Mouse (Mus musculus) brown adipose tissue, adult 24 weeks (tissue): ENCODE measurements around the gene Dscaml1. TPM values are rescaled to one million over a fixed set of nuclear protein-coding genes. Genes with fewer than 3 reads are reported as not detected.
"Not testable (repeated sequence)": the region's sequence is repeated elsewhere in the genome, so short reads cannot be mapped to it uniquely, and the experiment has no call there.

Experiments used
- H3K27ac ChIP-seq: fragments of 200-500 bp; replicated peaks from 2 replicates; pipeline ENCODE4 v1.5.1; 2012; ENCODE audit warnings: low read depth, mild to moderate bottlenecking, low read length
- H3K4me1 ChIP-seq: fragments of 200-500 bp; 2 replicates; pipeline ENCODE4 v1.6.1; 2012; ENCODE audit warnings: low read length, mixed read lengths; ENCODE audit not compliant: control insufficient read depth, insufficient read depth, insufficient read length
- H3K4me3 ChIP-seq: fragments of 200-500 bp; 2 replicates; pipeline ENCODE4 v1.5.1; 2012; ENCODE audit warnings: low read depth, mild to moderate bottlenecking, low read length, moderate library complexity; ENCODE audit not compliant: insufficient read depth
- polyA plus RNA-seq: library from polyadenylated mRNA; stranded (reverse); fragments of >200 nt; gene quantifications from 2 replicates; pipeline ENCODE4 v1.2.4, GENCODE M21; 2012; ENCODE audit not compliant: missing spikeins, insufficient read depth, insufficient read length

The Dscaml1 gene
- polyA plus RNA-seq, 1 experiment = not detected

DNA sequence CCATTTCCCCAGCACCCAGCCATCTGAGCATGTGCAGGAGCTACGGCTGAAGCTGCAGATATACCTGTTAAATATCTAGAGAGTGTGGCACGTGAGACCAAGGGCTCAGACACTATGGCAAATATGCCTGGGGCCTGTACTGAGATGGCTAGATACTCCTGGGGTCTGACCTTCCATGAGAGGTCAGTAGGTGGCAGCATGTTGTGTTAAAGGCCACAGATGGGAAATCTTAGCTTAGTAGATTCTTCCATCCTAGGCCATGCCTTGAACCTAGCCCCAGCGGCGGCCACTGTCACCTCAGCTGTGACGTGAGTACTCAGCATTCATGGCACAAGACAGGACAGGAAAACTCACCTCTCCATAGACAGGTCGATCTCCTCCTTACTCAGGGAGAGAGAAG lies 347.7 kb downstream of the Dscaml1 start:
- no peak overlapping the region for H3K4me3 ChIP-seq
- no peaks in the 10 kb centered on the region for H3K4me1 ChIP-seq
- H3K27ac ChIP-seq = no peak overlapping the region

DNA sequence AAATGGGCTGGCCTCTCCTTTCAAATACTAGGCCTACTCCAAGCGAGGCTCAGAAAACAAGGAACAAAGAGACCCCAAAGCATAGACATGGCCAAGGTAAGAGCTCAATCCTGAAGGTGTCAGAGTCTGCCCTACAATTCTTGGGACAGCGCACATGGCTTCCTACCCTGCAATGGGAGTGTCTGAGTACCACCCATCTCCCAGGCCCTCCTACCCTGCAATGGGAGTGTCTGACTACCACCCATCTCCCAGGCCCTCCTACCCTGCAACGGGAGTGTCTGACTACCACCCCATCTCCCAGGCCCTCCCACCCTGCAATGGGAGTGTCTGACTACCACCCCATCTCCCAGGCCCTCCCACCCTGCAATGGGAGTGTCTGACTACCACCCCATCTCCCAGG lies 349.7 kb downstream of the Dscaml1 start:
- not testable (repeated sequence) for H3K27ac ChIP-seq, H3K4me3 ChIP-seq, H3K4me1 ChIP-seq

GRCm38 (mm10) chr9:45779201-45779600 lies 352.8 kb downstream of the Dscaml1 start:
- Histone ChIP-seq H3K4me1 (no peaks in the 10 kb centered on the region), H3K27ac (no peak overlapping the region), H3K4me3 (no peak overlapping the region)

GRCm38 (mm10) chr9:45783249-45784069 lies 357.0 kb downstream of the Dscaml1 start:
- Histone ChIP-seq H3K4me1 (no peaks in the 10 kb centered on the region), H3K27ac (no peak overlapping the region), H3K4me3 (no peak overlapping the region)

- no peak overlapping the region for H3K4me3 ChIP-seq
- no peak overlapping the region for H3K27ac ChIP-seq
- H3K4me1 ChIP-seq = no peaks in the 10 kb centered on the region
Measured at GRCm38 (mm10) chr9:45787071-45787470, 360.6 kb downstream of the Dscaml1 start.

DNA sequence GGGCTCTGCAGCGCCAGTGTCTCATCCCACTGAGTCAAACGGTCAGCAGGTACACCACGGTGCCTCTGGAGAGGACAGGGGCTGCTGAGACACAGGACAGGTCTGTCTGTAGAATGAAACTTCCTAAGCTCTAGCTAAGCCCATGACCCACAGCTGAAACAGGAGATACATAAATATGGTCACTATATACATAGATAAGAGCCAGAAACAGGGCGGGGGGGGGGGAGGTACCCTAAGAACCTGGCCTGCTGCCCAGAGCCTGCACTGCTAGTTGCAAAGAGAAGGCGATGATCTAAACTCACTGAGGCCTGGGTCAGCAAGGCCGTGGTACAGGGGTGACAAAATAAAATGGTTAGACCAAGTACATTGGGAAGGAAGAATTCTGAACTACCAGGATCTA lies 361.1 kb downstream of the Dscaml1 start:
- Histone ChIP-seq H3K4me1 (no peaks in the 10 kb centered on the region), H3K4me3 (no peak overlapping the region)

GRCm38 (mm10) chr9:45788405-45788804 lies 362.0 kb downstream of the Dscaml1 start:
- no peak overlapping the region for H3K4me3 ChIP-seq
- H3K27ac ChIP-seq = no peak overlapping the region
- H3K4me1 ChIP-seq = no peaks in the 10 kb centered on the region

More for the DNA sequence above, 361.1 kb downstream of the Dscaml1 start:
- H3K27ac ChIP-seq = no peak overlapping the region

DNA sequence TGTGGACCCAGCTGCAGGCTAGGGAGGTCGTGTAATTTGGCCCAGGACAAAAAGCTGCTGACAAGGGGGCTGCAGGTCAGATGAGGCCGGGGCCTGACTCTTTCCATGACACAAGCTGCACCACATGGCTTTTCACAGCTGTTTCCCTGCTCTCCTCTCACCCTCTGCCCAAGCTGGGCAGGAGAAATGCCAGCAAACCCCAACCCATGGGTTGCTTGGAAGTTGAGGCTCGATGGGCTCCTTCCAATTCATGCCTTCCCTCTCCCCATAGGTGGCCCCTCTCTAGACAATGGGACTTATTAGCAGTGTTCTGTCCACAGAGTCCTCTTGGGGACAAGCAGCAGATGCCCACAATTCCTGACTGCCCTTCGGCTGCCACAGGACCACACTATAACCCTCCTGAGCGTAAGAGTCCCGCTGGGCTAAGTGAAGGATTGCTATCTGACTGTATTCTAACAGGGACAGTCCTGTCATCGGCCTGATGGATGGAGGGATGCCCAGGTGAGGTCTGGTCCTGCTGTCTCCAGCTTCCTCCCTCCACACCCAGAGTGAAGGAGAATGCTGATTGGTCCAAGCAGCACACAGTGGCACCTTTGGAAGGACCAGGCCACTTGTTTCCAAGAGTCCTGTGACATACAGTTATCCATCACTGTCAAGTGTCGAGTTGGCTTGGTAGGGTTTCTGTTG lies 365.2 kb downstream of the Dscaml1 start:
- no peak overlapping the region for H3K4me3 ChIP-seq

DNA sequence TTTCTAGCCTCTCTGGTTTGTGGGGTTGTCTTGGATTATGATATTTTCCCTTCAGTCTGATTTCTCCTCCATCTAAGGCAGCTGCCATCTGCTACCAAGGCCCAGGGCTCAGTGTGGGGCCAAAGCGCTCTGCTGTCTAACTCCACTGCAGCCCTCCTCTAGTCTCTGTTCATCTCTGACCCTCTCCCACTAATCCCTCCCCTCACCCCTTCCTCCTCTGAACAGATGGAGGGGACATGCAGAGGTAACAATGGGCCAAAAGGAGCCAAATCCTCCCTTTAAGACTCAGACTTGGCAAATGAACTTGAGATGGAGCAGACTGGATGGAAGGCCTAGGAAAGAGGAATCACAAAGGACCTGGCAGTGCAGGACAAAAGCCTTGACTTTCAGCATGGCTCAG lies 365.8 kb downstream of the Dscaml1 start:
- no peak overlapping the region for H3K4me3 ChIP-seq
- no peaks in the 10 kb centered on the region for H3K4me1 ChIP-seq
- H3K27ac ChIP-seq = no peak overlapping the region

More for the DNA sequence above, 365.2 kb downstream of the Dscaml1 start:
- Histone ChIP-seq H3K4me1 (no peaks in the 10 kb centered on the region), H3K27ac (no peak overlapping the region)

GRCm38 (mm10) chr9:45793697-45794096 lies 367.3 kb downstream of the Dscaml1 start:
- Histone ChIP-seq H3K27ac (no peak overlapping the region), H3K4me3 (no peak overlapping the region), H3K4me1 (no peaks in the 10 kb centered on the region)

DNA sequence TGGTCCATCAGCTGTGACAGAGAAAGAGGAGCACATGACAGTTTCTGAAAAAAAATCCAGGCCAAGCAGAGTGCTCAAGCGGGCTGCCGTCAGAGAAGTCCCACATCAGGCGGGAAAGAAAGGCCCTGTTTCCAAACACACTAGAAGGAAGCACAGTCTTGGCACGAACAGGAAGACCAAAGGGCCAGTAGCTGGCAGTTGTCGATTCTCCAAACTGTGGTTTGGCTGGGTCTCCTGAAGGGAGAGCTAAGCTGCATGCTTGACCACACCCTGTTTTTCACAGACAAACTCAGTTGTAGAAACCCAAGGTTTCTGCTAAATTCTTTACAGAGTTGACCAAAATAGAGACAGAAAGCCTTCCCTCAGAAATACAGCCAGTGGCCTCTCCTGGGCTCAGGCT lies 369.3 kb downstream of the Dscaml1 start:
- Histone ChIP-seq H3K4me1 (no peaks in the 10 kb centered on the region), H3K27ac (no peak overlapping the region), H3K4me3 (no peak overlapping the region)

DNA sequence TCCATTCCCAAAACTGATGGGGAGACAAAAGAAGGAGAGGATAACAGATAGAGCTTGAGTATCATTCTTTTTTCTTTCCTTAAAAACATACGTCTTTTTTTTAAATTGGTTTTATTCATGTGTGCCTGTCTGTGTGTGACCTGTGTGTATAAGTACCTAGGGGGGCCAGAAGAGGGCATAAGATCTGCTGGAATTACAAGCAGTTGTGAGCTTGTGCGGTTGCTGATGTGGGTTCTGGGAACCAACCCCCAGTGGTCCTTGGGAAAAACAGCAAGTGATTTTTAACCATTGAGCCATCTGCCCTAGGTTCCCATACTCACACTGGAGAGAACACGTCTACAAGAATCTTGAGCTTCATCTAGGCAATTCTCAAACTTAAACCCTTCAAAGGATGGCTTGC lies 370.8 kb downstream of the Dscaml1 start:
- Histone ChIP-seq H3K4me1 (no peaks in the 10 kb centered on the region), H3K27ac (no peak overlapping the region), H3K4me3 (no peak overlapping the region)

DNA sequence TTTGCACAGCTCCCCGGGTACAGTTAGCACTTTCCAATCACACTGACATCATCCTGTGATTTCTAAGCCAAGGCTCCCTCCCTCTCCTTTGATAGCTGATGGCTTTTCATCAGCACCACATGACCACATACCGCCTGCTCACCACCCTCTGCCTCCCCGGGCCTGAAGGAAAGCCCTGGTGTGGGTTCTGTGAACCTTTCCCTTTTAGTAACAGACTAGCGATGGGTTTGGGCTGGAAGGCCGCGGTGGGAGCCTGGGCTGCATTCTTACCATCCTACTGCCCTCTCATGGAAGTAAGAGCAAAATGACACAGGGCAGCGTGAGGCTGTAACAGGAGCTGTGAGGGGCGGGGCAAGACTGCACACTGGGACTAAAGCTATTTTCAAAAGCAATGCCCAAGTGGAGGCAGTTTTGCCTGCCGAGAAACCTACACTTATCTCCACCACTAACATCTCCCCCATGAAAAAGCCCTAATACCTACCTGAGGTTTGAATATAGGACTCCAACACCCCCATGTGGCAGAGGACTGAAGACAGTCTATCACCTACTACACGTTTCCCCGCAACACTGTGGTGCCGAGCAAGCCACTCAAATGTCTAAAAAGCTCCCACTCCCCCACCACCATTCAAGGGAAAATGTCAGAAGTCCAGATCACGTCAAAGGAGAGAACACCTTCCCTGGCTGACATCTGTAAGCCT lies 372.2 kb downstream of the Dscaml1 start:
- H3K27ac ChIP-seq = no peak overlapping the region
- no peaks in the 10 kb centered on the region for H3K4me1 ChIP-seq
- H3K4me3 ChIP-seq = no peak overlapping the region

GRCm38 (mm10) chr9:45799402-45799801 lies 373.0 kb downstream of the Dscaml1 start:
- no peaks in the 10 kb centered on the region for H3K4me1 ChIP-seq
- no peak overlapping the region for H3K27ac ChIP-seq
- no peak overlapping the region for H3K4me3 ChIP-seq
